Mouse (Mus musculus) lung, adult 2 months (tissue): Measurements from ENCODE around the gene Gm156.

ENCODE experiments used
- CTCF ChIP-seq: fragments of 200-500 bp; IDR thresholded peaks from 2 replicates; pipeline ENCODE4 v1.5.1; 2011; ENCODE audit warnings: mild to moderate bottlenecking, low read length, control low read depth; ENCODE audit not compliant: insufficient read depth
- POLR2A ChIP-seq: fragments of 200-500 bp; IDR thresholded peaks from 2 replicates; pipeline ENCODE4 v1.6.1; 2011; ENCODE audit warnings: low read depth, mild to moderate bottlenecking, control low read depth, low read length, borderline replicate concordance; ENCODE audit errors: extremely low read depth

GRCm38 (mm10) chr6:129740069-129740721 lies 43.9 kb downstream of the Gm156 start, which contains the start of gene Klri2:
- TF ChIP-seq CTCF: no peak
- no peak for TF ChIP-seq POLR2A
